Mouse (Mus musculus) c-Kit-positive CD71-positive TER-119-positive erythroid progenitor cells, embryonic 14.5 days (primary cell): ENCODE results near the gene Mcub.

Source experiments
- DNase-seq: peaks from one replicate; pipeline ENCODE4 v3.0.0-alpha.2; 2013; ENCODE audit warnings: low spot score

Gene Mcub

DNA sequence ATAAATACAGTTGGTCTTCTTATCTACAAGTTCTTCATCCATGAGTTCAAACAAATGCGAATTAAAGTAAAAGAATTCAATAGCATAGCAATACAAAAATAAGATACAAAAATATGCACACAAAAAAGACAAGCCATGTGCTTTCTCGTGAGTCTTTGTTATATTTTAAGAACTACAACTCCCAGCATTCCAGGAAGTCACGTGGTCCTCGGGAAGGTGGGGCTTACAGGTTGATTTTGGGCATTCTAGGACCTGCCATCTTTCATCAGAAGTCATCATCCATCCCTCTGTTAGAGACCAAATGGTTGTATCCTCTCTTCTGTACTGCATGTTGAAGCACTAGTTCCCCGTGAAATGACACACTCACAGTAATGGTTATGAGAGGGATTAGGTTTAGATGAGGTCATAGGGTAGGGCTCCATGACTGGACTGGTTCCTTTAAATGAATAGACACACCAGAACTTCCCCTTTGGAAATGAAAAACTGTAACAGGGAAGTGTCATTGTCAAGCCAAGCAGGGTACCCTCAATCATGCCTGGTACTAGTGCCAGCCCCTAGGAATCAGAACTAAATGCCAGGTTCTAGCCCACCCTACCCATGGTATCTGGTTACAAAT is 20.7 kb downstream of the Mcub start:
- no peak for DNase-seq

DNA sequence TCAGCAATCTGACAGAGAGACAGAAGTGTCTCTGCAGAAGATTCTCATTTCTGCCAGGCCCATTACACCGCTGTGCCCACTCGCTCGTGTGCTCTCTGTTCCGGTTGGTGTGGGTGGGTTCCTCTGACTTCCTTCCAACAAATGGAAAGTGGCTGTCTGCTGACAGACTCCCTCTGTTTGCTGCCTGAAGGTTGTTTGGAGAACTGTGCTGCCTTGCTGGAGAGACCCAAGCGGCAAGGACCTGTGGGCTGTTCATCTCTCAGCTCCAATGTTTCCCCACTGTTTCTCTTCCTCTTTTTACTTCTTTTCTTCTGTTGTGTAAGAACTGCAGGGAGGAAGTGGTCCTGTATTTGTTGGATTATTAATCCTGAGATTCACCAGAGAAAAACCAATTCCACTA is 21.6 kb downstream of the Mcub start:
- DNase-seq: no peak

DNA sequence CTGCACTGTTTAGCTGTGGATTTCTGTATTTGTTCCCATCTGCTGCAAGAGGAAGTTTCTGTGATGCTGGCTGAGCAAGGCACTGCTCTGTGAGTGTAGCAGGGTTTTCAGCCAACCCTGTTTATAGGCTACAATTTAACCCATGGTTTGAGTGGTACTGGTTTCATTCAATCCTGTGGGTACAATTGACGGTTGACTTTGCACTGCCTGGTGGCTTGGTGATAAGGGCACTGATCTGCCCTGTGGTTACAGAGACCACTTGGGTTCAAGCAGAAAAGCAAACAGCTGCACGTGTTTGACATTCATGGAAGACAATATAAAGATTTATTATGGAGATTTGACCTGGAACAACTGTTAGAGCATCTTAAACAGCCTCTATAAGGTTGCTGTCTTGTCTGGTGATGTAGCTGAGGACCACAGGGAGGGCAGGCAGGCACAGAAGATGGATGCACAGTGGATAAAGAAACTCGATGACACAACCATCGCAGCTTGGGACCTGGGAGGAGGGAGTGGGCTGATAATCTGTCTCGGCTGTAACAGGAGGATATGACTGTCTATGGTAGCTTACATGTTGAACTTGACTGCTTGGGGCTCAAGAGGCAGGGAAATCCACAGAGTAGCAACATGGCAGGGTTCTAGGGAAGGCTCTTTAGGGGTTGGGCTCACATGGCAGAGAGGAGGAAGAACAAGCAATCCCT is 23.6 kb downstream of the Mcub start:
- DNase-seq: no peak

DNA sequence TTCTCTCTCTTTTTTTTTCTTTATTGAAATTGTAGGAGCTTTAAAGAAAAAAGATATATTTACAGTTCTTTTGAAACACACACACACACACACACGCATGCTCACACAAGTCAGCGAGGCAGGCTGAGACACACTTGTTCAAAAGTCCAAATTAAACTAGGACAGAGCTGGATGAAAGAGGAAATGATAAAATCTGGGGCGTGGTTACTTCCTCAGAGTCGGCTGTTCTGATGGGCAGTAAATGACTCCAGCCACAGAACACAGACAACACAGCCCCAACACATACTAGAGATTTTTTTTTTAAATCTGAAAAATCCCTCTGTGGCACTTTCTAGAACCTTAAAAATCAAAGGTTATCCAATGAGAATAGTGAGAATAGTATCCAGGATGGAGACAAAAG is 26.2 kb downstream of the Mcub start:
- DNase-seq: no peak

DNA sequence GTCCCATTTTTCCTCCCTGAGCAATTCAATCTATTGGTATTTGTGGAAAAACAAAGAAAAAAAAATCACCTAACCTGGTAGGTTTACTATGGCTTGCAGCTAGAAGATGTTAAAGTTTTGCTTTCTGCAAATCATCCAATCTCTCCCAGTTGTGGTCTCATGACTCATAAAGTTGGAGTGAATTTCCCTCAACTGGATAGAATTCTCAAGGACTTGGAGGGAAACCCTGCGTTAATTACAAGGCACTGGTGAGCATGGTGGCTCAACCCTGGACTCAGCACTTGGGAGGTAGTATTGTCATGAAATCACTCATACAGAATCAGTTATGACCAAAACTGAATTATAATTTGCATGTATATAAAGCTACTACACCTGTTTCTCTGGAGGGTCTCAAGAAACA is 28.7 kb downstream of the Mcub start:
- no peak for DNase-seq

DNA sequence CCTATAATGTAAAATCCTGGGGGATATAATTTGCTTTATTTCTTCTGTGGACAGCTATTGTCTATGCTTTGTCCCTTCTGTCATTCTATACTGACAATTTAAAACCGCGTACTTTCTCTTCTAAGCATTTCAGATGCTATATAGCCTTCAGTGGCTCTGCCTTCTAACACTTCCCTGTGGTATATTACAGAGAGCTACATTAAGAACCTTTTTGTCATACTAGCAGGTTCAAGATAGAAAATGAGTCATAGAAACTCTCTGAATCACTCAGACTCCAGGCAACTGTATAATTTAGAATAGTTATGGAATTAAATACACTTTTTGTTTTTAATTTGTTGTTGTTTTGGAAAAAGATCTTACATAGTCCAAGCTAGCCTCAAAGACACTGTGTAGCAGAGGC is 29.2 kb downstream of the Mcub start:
- no peak for DNase-seq

DNA sequence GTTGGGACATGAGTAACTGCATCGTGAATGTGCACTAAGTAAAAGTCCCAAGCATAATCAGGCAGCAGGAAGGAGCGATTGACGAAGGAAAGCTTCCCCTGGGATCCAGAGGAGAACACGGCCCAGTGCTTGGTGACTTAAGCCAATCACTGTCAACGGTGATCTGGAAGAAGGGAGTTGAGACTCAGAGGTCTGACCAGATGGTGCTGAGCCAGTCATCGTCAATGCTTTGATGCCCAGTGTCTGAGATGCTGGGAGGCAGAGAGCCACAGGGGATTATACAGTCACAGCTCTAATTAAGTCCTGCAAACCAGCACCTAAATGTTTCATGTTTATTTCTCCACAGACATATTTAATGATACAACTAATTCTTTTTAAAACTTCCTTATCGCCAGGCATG is 30.9 kb downstream of the Mcub start:
- no peak for DNase-seq

DNA sequence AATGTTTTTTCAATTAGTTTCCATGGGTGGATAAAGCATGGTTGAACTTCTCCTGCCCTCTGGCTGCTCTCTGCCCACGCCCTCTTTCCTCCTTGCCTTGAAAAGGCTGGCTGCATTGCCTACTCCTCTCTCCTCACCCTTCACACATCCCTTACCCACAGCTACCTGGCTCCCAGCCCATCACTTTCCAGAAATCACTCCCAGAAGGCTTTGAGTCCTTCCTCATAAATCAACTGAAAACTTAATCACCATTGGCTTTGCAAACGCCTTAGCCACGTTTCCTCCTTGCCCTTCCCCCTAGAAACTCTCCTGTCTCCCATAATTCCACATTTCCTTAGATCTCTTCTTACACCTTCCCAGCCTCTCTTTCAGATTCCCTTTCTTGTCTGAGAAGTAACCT is 32.2 kb downstream of the Mcub start:
- DNase-seq: no peak

DNA sequence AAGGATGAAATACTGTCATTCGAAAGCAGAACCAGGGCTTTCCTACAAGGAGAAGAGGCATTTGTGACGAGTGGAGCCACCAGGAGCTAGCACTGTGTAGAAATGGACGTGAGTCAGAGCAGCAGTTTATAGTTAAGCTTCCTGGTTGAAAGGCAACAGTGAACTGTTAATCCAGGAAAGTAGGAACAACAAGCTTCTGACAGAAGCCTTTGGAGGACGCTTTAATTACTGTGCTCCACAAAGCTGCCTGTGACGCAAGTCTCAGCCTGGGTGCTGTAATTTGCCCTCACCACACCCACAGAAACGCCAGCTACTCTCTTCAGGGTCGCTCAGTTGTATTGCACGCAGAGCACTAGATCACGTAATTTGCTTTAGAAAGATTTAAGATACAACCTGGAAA is 33.4 kb downstream of the Mcub start:
- no peak for DNase-seq

DNA sequence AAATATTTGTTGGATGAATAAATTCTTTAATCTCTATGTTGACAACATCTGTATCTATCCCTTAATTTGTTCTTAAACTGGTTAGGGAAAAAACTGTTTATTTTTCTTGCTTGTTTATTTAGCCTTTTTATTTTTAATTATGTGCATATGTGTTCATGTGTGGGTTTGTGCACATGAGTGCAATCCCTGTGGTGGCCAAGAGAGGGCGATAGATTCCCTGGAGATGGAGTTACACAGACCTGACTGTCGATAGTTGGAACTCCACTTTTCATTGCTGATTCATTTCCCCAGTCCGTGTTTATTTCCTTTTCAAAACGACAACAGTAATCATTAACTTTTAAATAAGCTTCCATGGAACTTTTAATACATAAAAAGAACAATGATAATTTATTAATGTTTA is 37.6 kb downstream of the Mcub start:
- DNase-seq: peak; percentile 38

DNA sequence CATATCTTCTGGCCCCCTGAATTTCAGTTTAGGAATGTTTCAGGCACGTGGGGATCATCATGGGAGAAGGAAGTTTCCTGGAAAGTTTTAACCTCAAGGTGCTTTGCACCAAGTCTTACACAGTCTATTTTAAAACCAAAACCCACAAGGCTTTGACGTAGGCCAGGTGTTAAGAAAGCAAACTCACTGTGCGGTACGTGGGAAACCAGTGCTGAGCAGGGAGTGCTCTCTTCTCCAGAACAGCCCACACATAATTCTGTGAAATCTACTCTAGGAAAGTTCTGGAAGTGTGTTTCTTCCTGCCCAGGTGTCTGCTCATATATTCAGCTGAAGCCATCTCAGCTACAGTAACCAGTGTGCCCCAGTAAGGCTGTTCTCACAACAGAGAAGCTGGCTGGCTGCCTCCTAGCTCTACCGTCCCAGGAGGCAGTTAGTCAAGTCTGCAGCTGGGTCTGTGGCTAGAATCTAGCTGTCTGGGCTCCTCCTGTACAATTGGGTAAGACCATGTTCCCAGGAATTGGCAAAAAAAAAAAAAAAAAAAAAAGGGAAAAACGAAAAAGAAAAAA is 39.7 kb downstream of the Mcub start:
- DNase-seq: no peak

DNA sequence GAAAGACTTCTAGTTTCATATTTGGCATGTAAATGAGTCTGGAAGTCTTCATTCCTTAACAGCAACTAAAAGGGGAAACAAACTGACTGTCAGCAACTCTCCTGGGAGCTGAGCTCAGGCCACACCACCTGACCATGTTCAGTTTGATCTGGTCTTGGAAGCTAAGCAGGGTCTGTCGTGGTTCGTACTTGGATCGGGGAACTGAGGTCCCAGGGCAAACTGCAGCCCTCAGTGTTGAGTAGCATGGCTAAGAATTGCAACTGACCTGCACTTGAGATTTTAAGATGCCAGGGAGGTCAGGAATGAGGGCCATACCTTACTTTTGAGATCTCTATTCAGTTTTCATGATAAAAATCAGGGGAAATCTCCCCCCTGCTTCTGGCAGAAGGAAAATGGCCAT is 44.1 kb downstream of the Mcub start:
- DNase-seq: no peak

DNA sequence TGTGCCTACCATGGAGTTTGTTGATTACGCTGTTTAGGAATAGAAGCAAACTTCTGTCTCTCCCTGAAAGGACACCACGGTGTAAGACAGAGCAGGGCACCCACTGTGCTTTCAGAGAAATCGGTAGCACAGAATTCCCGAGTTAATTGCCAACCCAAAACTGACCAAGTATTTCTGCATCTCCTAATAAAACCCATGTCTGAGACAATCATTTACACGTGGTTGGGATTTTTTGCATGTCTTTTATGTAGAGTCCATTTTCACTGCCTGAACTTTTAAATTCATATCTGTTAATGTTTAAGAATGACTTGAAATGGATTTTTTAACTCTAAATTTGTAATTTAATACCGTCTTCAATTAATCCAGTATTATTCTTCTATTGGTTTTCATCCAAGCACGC is 46.4 kb downstream of the Mcub start:
- no peak for DNase-seq

DNA sequence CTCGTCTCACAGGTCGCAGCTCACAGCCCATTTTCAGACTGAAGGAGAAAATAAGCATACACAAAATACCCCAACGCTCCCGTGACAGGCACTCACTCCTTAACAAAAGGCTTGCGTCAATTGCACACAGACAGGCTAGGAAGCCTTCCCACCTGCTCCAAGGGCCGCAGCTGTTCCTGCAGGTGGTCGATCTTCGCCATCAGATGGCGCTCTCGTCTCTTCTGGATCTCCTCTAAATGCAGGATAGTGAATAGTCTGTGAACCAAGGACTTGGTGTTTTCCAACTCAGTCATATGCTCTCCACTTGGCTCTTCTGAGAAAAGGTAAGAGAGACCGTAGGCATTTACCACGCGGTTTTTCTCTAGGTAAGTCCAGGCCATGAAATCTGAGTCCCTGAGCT is 51.6 kb downstream of the Mcub start:
- DNase-seq: no peak

DNA sequence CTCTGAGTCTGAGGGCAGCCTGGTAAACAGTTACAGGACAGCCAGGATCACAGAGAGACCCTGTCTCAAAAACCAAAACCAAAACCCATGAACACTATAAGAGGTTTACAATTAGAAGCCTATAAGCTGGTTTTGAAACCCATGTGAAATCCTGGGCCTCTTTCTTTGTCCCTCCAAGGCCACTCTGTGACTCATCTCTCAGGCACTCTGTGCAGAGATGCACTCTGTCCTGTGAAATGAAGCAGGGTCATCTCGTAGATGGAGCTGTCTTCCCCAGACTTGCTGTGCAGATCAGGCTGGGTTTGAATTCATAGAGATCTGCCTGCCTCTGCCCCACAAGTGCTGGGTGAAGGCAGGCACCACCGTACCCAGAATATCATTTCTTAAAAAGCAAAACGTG is 52.6 kb downstream of the Mcub start:
- DNase-seq: no peak

DNA sequence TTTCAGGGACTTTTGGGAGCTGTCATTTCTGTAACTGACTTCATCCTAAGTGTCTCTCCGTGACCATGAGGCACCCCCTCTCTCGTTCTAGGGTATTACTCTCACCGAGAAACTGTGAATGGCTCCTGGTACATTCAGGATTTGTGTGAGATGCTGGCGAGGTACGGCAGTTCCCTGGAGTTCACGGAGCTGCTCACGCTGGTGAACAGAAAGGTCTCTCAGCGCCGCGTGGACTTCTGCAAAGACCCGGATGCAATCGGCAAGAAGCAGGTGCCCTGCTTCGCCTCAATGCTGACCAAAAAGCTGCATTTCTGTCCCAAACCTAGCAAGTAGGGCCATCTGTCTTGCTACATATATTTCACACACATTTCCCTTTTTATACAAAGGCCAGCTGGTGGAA is 56.8 kb downstream of the Mcub start:
- no peak for DNase-seq

DNA sequence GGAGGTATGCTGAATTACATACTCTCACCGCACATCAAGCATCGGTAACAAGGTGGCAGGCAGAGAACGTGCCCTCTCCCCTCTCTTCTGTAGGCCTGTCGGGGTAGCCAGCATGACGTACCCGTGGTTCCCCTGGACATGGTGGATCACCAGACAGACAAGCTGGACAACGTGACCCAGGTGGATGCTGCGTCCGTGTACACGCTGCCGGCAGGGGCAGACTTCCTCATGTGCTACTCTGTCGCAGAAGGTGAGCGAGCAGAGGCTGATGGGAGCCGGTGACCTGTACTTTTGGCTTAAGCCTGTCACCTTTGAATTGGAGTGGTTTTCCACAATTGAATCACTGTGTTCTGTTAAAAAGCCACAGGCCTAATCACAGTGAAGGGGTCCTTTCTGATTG is 58.0 kb downstream of the Mcub start:
- DNase-seq: no peak

DNA sequence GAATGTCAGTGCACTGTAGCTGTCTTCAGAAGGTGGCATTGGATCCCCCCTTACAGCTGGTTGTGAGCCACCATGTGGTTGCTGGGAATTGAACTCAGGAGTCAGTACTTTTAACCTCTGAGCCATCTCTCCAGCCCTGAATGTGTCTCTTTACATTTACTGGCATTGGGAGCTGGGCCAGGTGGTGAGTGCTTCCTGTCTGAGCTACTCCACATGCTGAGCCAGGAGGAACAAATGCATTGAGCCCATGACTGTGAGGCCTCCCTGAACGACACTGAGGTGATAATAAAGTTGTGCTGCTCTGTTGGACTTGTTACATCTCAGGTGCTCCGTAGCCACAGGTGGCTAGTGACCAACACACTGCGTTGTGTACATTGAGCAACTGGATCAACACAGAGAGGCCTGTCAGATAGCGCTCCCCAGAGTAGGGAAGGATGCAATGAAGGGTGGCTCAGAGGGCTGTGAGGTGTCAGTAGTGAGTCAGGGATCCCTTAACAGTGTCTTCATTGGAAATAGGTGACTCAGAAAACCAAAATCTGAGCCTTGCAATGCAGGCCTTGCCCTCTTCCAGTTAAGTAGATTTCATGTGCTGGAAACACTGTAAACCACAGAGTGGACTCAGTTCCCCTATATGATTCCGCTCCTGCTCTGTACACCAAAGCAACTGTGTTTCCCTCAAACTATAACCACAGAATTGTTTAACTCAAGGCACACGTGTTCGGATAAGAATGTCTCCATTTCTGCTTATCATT is 65.4 kb downstream of the Mcub start:
- no peak for DNase-seq

DNA sequence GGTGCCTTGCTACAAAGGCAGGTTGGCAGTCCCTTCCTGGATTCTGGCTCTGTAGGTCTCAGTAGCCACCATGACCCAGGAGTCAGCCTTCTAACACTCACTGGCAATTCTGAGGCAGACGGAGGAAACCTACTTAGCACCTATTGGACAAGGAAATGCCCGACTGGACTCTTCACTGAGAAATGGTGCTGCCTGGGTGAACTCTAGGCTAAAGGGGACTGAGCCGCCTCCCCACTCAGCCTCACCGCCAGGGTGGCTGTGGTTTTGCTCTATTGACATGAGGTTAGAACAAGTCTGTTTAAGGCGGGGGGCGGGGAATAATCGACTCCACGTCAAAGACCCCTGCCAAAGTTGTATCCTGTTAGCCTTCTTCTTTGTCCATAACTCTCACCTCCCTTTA is 66.1 kb downstream of the Mcub start:
- no peak for DNase-seq

DNA sequence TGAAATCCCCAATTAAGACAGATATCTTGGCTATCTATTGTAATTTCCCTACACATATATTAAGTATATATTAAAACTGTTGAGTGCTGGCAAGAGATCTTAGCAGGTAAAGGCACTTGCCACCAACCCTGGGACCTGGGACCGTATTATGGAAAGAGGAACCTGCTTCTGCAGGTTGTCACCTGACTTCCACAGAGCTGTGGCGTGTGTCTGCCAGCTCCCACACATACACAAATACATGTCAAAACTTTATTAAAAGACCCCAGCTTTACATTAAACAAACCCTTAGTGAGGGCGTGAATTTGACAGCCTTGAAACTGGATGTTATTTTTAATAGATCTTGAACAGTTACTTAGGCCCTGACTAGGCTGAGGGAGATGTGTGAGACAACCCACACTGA is 66.6 kb downstream of the Mcub start:
- no peak for DNase-seq

DNA sequence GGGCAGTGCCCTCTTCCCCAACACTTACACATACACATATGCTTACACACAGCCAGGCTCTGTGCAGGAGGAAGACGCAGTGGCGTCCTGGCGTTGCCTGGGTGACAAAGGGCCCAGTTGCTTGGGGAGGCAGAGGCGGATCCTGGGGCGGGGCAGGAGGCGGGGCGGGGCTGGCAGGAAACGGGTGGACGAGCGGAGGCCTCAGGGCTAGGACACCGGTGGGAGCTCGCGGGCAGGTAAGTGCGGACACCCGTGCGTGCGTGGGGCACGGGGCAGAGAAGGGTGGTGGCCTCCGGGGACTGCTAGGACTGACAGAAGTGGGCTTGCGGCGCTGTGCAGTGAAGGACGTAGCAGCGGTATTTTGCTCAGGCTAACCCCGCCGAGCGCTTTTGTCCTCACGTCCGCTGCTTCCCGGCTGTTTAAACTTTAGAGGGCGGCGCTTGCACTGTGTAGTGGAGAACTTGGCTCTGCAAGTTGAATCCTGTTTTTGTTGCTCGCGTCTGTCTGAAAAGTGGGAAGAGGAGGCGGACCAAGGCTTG is 68.7 kb downstream of the Mcub start, which contains the start of gene Casp6:
Gene Casp6, plus strand, starts transcription at position 155 of the 539 bp plus-strand sequence.
- peak; percentile 72 for DNase-seq

DNA sequence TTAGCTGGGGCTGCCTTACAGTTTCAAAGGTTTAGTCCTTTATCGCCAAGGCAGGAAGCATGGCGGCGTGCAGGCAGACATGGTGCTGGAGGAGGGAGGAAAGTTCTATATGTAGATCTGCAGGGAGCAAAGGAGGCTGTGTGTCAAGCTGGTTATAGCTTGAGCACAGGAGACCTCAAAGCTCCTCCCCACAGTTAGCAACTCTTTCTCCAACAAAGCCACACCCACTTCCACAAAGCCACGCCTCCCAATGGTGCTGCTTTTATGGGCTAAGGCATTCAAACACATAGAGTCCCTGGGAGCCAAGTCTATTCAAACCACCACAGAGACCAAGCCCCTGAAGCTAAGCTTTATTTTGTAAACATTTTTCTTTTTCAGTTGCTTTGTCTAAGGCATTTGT is 71.1 kb downstream of the Mcub start:
- DNase-seq: peak; percentile 56

DNA sequence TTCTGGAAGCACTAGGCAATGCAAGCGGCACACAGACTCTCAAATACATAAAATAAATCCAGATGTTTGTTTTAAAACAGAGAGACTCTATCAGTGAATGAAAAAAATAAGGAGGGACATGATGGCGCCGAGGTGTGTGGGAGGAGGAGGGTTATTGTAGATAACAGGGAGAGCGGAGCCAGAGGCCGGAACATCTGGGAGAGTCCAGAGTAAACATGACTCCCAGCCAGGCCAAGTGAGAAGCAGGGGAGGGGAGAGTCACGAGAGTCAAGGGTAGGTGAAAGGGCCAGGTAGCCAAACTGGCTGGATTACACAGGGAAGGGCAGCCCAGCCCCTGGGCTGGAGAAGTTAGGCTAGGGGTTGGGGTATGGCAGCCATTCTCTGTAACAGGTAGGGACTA is 73.4 kb downstream of the Mcub start:
- no peak for DNase-seq
